Mouse (Mus musculus) lung, postnatal 25 days (tissue): Measurements from ENCODE around the gene Cdc42se2.

Experiments used
- DNase-seq: peaks from one replicate; pipeline ENCODE4 v3.0.0; 2022; ENCODE audit warnings: low spot score

Cdc42se2 gene

DNA sequence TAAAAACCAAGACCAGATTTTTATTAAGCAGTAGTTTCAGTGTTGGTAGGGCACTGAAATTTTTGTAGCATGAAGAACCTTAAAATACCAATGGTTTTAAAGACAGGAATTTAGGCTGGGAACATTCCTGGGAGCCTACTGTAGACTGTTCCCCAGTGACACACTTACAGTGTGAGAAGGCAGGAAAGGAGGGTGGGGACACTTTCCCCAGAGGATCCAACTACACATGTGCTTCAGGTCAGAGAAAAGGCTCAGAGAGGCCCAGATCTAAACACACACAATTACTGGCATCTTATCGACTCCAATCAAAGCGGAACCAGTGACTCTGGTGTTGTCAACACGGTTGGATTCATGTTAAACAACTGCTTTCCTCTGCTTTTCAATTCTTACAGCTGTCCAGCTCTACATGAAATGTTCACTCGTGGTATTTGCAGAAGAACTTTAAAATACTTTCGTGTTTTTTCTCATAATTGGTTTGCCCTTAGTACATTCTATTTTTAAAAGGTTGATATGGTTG lies 32.3 kb downstream of the Cdc42se2 start:
- DNase-seq: no peak

DNA sequence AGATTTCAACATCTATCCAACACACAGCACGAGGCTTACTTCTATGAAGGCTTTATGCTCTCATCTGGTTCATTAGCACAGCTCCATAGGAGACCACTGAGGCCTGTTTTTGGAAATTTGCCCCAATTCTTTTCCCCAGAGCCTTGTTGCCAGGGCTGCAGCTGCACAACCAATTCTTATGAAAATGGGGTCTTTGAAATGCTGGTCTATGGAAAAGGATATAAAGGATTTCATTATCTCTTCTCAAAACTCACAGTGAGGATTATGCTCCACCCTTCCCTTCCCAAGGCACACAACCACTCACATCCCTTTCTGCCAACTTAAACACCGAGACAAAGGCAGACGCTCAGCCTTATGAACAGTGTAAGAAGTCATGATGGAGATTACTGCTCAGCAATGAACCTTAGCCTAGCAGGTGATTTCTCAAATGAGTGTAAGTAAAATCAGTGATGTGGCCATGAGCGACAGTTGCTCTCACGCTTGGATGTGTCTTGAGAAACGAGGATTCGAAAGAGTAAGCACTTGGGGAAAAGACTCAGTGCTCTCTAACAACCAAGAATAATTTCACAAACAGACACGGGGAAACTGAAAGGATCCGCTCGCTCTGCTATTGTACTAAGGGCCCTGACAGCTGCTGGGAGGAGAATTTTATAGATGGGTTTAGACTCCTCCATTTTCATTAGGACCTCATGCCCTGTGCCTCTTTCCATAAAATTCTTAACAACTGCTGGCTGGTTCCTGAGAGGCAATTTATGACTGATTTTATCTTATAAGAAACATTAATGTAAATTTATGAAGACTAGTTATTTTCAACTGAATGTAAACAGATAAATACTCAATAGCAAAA lies 33.0 kb downstream of the Cdc42se2 start:
- DNase-seq: no peak

DNA sequence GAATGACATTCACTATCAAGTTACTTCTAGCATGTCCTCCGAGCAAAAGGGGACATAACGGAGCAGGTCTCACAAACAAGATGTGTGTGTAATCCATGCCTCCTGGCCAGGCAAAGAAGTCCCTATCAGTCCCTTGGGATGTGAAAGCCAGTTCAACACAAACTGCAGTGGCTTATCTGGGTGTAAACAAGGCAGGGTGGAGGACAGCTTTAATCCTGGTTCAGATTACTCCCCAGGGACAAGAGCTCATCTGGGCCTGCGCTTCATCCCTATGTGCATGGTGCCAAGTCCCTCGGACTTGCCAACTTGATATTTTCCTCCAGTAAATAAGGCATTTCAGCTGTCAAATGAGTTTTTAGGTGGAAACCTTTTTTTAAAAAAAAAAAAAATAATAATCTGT lies 36.0 kb downstream of the Cdc42se2 start:
- DNase-seq: no peak

DNA sequence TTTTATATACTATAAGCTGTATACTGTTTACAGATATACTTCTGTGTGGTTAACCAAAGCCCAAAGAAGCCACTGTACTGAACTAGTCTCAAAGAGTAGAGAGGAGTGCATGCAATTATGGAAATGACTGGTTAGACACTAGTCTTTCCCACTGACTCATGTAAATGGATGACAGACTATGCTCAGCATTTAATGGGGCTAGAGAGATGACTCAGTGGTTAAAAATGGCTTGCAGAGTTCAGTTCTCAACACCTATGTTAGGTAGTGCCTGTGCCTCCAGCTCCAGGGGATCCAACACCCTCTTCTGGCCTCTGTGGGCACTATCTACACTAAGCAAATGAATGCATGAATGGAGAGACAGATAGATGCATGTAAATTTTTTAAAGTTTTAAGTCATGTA lies 38.6 kb downstream of the Cdc42se2 start:
- DNase-seq: no peak

DNA sequence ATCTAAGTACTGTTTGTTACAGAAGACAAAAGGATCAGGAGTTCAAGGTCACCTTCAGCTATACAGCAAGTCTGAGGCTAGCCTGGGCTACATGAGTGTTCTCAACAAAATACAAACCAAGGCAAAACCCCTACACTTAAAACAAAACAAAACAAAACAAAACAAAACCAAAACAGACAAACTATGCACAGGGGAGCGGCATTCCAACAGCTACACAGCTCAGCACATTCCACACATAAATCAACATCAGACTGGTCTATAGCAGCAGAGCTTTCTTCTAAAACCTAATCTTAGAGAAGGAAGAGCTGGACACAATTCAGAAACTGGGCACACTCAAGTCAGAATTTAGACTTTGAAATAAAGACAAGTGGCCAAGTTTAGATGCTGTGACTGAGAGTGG lies 43.2 kb downstream of the Cdc42se2 start:
- no peak for DNase-seq

DNA sequence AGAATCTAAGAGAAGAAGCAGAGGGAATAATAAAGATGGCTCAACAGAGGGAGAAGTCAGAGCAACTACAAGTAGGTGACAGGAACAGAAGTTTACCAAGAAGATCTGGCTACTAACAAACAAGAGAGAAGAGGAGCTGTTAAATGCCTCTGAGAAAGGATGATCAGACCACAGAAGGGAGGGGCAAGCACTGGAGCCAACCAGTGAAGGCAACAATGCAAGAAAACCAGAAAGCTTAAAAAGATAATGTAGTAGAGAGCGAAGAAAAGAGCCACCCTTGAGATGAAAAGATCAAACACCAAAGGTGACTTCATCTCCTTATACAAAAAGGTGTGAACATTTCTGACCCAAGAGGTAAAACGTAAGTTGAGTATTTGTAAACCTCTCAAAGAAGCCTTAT lies 46.1 kb downstream of the Cdc42se2 start:
- DNase-seq: no peak

DNA sequence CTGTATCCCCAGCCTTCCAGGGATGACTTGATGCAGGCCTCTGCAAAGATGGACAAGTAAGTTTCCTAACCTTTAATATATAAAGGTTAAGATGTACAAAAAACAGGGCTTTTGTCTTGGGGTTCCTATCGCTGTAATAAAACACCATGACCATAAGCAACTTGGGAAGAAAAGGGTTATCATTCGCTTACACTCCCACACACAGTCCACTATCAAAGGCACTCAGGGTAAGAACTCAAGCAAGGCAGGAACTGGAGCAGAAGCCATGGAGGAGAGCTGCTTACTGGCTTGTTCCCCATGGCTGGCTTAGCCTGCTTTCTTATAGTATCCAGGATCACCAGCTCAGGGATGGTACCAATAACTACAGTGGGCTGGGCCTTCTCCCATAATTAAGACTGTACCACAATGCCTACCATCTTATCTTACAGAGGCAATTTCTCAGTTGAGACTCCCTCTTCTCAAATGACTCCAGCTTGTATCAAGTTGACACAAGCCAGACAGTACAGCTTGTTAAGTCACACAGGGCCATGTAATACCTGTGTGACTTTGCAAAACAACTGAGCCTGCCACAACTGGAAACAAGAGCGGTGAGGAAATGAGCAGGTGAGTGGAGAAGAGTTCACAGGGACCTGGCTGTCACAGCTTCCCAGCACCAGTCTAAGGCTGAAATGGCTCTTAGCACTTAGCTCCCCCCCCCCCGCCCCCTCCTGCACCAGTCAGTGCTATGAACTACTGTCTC lies 48.3 kb downstream of the Cdc42se2 start:
- DNase-seq: no peak

DNA sequence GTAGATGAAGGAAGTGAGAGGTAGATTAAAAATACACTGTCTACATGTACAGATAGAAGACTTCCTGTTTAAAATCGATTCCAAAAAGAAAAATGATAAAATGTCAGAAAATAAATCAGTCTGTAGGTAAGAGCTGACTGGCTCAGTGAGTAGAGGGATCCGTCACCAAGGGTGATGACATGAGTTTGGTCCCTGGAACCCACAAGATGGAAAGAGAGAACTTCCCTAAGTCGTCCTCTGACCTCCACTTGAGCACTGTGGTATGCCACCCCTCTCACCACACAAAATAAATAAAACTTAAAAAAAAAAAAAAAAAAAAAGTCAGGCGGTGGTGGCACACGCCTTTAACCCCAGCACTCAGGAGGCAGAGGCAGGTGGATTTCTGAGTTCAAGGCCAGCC lies 50.6 kb downstream of the Cdc42se2 start:
- no peak for DNase-seq

DNA sequence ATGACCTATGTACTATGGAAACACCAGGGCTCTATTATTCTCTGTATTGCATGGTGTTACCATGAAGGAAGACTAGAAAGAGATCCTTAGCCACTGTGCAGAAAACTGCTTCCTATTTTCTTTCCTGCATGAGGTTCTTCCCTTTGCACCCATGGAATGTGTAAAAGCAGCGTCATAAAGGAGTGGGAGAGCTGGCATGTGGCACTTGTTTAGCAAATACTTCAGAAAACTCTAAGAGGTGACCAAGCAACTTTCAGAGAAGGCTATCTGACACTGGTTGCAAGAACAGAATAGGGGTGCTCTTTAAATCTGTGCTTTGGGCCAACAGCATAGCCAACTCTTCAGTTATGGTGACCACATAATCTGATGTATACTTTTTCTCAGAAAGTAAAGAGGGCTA lies 52.4 kb downstream of the Cdc42se2 start:
- DNase-seq: peak; percentile 73

DNA sequence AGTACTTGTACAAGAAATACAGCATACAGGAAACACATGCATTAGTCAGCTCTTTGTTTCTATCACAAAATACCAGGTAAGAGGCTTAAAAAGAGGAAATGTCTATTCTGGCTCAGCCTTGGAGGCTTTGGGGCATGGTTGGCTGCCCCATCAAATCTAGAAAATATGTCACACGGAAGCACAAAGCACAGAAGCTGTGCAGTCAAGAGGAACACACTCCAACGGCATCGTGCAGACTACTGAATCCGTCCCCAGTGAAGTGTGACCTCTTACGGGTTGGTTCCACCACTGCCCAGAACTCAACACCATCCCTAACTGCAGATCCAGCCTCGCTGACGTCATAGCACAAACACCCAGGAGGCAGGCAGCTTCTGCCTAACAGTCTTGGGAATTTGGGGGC lies 53.9 kb downstream of the Cdc42se2 start:
- DNase-seq: no peak

DNA sequence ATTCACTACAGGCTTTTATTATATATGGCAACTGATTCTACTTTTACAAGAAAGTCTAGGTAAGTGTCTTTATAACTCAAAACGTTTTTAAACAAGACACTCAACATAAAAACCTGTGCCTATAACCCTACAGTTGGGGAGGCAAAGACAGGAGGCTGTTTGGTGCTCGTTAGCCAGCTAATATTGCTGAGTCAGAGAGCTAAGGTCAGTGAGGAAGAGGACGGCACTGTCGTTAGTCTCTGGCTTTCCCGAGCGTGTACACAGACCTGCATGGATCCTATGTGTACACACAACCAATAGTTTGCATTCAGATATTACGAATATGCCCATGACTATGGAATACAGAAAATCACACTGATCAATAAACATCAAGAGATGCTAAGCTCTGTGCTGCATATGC lies 56.1 kb downstream of the Cdc42se2 start:
- DNase-seq: no peak

DNA sequence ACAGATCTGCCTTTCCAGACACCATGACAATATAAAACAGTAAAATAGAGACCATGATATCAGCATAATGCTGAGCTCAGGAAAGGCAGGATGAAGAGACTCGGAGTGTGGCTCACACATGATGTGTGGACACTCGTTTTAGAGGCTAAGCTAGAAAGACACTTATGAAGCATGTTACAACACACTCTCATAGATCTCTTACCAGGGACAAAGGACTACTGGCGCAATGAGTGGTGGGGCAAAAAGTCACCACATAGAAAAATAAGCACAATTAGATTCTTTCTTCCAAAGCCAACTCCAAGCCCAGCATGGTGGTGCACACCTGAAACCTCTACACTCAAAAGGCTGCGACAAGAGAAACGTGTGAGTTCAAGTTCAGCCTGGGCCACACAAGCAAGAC lies 56.5 kb downstream of the Cdc42se2 start:
- no peak for DNase-seq

DNA sequence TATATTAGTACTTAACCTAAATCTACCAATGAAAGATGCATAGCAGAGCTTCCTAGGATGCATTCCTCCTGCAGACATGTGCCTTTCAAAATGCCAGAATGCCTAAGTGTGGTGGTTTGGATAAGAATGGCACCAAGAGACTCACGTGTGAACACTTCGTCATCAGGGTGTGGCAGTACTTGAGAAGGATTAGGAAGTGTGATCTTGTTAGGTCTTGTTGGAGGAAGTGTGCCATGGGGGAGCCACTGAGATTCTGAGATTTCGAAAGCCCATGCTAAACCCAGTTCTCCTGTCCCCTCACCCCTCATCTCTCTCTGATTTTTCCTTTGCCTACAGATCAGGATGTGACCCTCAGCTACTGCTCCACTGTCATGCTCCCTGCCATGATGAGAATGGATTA lies 58.2 kb downstream of the Cdc42se2 start:
- DNase-seq: no peak

DNA sequence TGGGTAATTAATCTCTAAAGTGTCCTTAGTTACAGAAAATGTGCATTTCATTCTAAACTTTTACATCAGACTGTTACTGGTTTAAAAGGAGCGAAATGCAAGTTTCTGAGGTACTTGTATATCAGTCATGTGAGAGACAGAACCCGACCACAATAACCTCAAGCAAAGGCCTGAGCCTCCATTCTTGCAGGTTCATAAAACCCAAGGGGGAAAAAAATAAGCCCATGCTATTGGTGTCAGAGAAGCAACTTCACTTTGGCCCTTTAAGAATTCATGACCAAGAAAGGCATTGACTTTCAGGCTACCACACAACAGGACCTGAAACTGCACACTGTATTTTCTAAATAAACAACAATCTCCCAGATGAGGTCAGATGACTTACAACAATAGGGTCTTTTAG lies 59.1 kb downstream of the Cdc42se2 start:
- no peak for DNase-seq

DNA sequence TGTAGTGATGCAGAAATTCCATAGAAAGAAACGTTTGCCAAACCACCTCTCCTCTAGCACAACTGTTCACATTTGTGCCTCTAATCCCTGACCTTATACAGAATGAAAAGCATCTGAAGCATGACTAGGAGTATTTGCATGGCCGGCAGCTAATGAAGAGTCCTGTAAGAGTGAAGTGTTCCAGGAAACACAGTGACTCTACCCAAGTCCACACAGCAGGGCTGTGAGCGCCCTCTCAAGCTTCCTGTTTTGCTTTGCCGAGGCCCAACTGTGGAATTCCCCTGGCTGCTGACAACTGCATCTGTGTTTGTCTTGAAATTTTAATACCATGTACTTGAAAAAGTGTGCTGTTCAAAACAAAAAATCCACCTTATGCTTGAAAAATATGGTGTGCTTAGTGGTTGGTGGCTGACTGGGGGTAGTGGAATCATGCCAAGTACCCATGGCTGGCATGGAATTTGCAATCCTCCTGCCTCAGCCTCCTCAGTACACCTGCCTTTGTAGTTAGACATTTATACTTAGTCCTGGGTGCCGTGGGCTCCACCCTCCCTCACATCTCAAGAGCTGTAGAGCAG lies 60.1 kb downstream of the Cdc42se2 start:
- DNase-seq: peak; percentile 81

DNA sequence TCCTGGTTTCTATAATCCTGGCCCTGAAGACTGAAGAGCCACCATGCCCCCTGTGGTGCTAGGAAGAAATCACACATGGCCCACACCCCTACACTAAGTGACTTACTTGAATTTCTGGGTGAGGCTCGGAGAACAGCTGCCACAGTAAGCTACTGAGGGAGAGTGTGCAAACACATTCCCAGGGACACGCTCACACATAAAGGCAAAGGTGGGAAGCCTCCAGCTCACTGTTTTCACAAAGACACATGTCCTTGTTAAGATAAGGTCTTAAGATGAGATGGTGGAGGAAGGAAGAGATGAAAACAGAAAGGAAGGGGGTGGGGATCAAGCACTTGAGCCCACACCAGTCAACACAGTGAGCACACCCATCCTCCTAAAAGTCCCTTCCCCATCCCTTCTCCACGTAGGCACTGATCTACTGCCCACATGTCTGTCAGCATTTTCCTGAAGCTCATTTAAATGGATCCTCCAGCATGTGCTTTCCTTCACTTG lies 60.9 kb downstream of the Cdc42se2 start:
- DNase-seq: peak; percentile 26

DNA sequence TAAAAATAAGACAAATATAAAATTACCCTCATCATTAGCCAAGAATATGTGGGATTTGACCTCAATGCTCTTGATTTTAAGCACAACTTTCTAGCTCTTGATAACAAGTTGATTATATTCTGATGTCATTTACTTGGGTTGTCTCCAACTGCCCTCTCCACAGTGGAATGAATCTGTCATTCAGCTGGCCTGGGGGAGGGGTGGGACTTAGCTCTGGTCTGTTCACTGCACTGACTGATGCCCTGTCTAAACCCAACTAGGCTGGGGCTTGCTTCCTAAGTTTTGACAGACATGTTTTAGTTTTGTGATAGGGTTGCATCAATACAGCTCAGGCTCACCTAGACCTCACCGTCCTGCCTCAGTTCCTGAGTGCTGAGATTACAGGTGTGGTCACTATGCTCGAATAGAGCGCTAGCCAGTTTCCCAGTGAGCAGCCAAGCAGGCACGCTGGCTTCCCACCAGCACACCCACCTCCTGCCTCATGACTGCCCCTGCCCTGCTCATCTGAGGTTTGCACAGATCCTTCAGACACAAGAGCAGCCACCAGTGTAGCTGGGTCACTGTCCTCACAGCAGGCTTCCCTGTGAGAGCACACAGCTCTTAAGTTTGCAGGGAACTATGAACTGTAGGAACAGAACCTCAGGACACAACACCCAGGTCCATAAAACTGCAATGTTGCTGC lies 63.0 kb downstream of the Cdc42se2 start:
- DNase-seq: peak; percentile 43

DNA sequence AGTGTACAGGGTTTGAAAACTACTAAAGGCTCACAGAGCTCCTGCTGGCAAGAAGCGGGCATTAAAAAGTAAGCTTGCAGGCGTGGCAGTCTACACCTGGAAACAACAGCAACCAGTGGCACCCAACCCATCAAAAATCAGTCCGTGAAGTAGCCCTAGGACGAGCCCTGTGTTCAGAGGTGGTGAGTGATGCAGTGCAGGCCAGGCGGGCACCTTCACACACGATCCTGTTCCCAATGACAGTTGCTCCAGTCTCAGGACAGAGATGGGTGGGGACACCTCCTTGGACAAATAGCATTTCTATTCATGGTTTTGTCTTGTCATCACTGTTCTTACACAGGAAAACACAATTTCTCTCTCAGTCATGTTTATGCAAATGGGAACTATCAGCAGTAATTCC lies 65.4 kb downstream of the Cdc42se2 start:
- DNase-seq: no peak

DNA sequence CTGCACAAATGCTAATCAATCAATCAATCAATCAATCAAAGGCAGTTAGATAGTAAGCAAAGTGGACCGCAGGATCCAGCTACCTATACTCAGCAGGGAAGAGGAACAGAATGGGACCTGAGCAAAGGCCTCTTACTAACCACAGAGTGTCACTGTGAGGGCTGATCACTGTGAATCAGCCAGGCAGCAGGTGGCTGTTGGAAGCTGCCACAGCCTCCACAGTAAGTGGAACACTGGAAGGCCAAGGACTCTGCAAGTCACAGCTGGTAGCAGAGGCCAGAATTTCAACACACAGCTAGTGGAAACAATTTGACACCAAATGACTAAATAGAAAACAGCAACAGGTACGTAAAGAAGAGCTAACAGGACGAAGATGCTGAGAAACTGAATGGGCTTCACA lies 68.9 kb downstream of the Cdc42se2 start:
- no peak for DNase-seq

DNA sequence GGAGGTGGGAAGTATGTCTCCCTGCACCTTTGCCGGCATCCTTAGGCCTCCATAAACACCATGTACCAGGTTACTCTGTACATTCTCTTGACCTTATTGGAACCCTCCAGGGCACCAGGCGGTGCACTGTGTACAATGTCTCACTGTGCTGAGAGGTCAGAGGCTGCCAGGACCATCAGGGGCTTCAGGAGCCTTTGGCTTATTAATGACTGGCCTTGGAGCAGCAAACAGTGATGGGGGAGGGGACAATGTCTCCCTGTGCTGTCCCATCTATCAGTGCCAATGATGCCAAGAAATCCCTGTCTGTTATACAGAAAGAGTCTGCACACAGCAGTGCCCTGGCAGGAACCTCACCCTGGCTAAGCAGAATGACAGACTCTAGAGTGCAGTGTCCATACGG lies 69.6 kb downstream of the Cdc42se2 start:
- no peak for DNase-seq

DNA sequence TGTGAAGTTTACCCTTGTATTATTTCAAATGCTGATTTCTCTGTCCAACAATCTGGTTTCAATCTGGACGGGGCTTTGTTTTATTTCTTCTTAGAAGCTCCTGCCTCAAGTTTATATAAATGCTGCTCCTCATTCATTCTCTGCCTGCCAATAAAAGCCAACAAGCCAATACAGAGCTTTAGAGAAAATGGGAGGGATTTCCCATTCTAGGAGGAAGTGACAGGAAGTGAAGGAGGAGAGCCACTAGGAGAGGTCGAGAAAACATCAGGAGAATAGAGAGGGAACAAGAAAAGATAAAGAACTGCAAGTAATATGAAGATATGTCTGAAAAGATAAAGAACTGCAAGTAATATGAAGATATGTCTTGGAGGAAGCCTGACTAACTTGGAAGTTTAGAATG lies 74.6 kb downstream of the Cdc42se2 start:
- no peak for DNase-seq
